Mouse (Mus musculus): Measurements from ENCODE around the gene Golt1a. TPM values are rescaled to one million over a fixed set of nuclear protein-coding genes. Genes with fewer than 3 reads are reported as not detected.

The Golt1a gene
- total and polyA plus RNA-seq, 3 experiments: not detected

DNA sequence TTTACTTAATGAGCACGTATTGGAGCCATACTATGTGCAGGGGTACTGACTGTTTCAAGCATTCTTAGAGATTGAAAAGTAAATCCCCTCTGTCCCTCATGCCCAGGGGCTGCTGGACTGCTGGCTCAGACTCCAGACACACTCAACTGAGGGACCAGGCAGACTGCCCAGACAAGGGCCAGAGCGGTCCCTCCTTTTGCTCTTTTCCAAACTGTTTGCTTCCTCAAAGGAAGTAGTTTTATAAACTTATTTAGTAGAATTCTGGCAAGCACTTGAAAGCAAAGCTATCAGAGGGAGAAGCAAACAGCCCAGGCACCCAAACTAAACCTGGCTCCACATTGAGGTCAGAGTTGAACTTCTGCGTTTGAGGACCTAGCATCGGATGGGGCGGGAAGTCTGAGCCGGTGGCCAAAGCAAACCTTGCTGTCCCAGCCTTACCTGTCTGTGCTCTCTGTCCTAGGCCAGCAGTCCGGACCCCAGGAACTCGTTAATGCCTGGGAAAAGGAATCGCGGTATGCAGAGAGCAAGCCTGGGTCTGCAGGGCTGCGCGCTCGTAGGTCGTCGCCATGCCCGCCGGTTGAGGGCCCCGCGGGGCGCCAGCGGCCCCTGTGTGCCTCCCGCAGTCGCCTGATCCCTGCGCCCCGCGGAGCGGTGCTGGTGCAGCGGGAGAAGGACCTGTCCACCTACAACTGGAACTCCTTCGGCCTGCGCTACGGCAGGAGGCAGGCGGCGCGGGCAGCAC, 19.5 kb downstream of the Golt1a start:
- in situ Hi-C loops (cut with MboI; ENCODE audit: low pct_ligation_motif_present, low pct_unique_long_range_greater_than_20kb, low sequenced_read_pairs) (loop anchor here (10.0 kb wide), 1 partner anchor 276 kb away; no protein-coding TSS in a partner anchor), dilution Hi-C loops (cut with MboI; ENCODE audit: extremely low pct_ligation_motif_present, extremely low pct_unique_long_range_greater_than_20kb, low sequenced_read_pairs) (no loop called here)
- Histone ChIP-seq H3K9ac (ENCODE audit: insufficient read depth, low read depth) (no peak overlapping the region), H3K4me1 (ENCODE audit: control insufficient read depth in 1 of 2, insufficient read depth in 2 of 2) (no peaks in the 10 kb centered on the region), H3K4me3 (replicated peaks in 1 of 3; ENCODE audit: low read depth in 2 of 3, low read length in 2 of 3, poor library complexity in 1 of 3) (no peak overlapping the region), H3K79me2 (replicated peaks; ENCODE audit: control insufficient read depth, extremely low read depth, insufficient read depth, poor library complexity, severe bottlenecking) (no peaks in the 10 kb centered on the region), H3K4me2 (ENCODE audit: insufficient read depth, low read depth, poor library complexity, severe bottlenecking) (no peak overlapping the region), H3K36me3 (replicated peaks in 1 of 2; ENCODE audit: control insufficient read depth in 1 of 2, insufficient read depth in 1 of 2, low read length in 1 of 2) (no peaks in the 10 kb centered on the region), H3K27ac (ENCODE audit: insufficient read depth, low read depth) (no peak overlapping the region), H3K27me3 (replicated peaks) (peaks cover 75% of the 10 kb centered on the region), H3K9me3 (replicated peaks; ENCODE audit: low read length) (peaks cover 6% of the 10 kb centered on the region)
- TF ChIP-seq MEF2A (IDR thresholded peaks at IDR 0.05; ENCODE audit: borderline replicate concordance, low read depth, low read length) (no peak), MAX (IDR thresholded peaks at IDR 0.05; ENCODE audit: low read length) (no peak), TCF12 (IDR thresholded peaks at IDR 0.05; ENCODE audit: low read depth, low read length) (no peak), BHLHE40 (IDR thresholded peaks at IDR 0.05; ENCODE audit: low read depth, low read length) (no peak), RCOR1 (conservative IDR thresholded peaks at IDR 0.05; ENCODE audit: low read depth, low read length) (no peak), SMC3 (IDR thresholded peaks at IDR 0.05; ENCODE audit: low read depth, low read length) (no peak), ZKSCAN1 (IDR thresholded peaks at IDR 0.05; ENCODE audit: borderline replicate concordance, low read depth, low read length) (no peak), ZC3H11A (IDR thresholded peaks at IDR 0.05; ENCODE audit: low read depth, low read length) (no peak), MAZ (IDR thresholded peaks at IDR 0.05; ENCODE audit: low read depth, low read length) (no peak)
- DNase-seq (ENCODE audit: extremely low read depth): no peak

DNA sequence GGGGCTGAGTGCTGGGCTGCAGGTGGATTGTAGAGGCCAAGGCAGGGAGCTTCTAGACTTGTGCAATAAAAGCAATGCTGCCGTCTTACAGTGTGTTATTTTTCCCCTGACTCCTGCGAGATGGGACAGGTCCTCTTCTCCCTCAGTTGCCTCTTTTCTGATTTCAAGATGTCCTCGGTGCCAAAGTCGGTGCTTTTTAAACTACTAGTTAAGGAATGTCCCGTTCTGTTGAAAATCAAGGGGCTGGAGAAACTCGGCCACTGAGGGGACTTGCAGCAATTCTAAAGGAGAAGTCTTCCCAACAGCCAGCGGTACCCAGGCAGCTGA, 20.0 kb downstream of the Golt1a start:
- H3K4me1 ChIP-seq (ENCODE audit: control insufficient read depth in 1 of 2, insufficient read depth in 2 of 2): no peaks in the 10 kb centered on the region
- peaks cover 77% of the 10 kb centered on the region for H3K27me3 ChIP-seq (replicated peaks)
- no peak overlapping the region for H3K9ac ChIP-seq (ENCODE audit: insufficient read depth, low read depth)
- no peak for TF ChIP-seq EP300 (IDR thresholded peaks at IDR 0.05; ENCODE audit: low read length)
- no peak for TF ChIP-seq MAFK (IDR thresholded peaks at IDR 0.05; ENCODE audit: insufficient replicate concordance, low read length)
- no peak for TF ChIP-seq ZNF384 (IDR thresholded peaks at IDR 0.05; ENCODE audit: low read depth, low read length)
- TF ChIP-seq ZMIZ1 (IDR thresholded peaks at IDR 0.05; ENCODE audit: low read depth, low read length): no peak
- no peak for TF ChIP-seq NRF1 (IDR thresholded peaks at IDR 0.05; ENCODE audit: low read depth, low read length)
- no peak for TF ChIP-seq POLR2AphosphoS2 (IDR thresholded peaks at IDR 0.05; ENCODE audit: low read depth, low read length)
- no peak for TF ChIP-seq IRF4 (IDR thresholded peaks at IDR 0.05; ENCODE audit: low read depth, low read length)
- no peak overlapping the region for H3K4me2 ChIP-seq (ENCODE audit: insufficient read depth, low read depth, poor library complexity, severe bottlenecking)
- H3K79me2 ChIP-seq (replicated peaks; ENCODE audit: control insufficient read depth, extremely low read depth, insufficient read depth, poor library complexity, severe bottlenecking): no peaks in the 10 kb centered on the region
- H3K27ac ChIP-seq (ENCODE audit: insufficient read depth, low read depth): no peak overlapping the region
- in situ Hi-C loops (cut with MboI; ENCODE audit: low pct_ligation_motif_present, low pct_unique_long_range_greater_than_20kb, low sequenced_read_pairs): loop anchor here (10.0 kb wide), 1 partner anchor 275 kb away; no protein-coding TSS in a partner anchor
- DNase-seq (ENCODE audit: extremely low read depth): no peak
- no peak overlapping the region for H3K4me3 ChIP-seq (replicated peaks in 1 of 3; ENCODE audit: low read depth in 2 of 3, low read length in 2 of 3, poor library complexity in 1 of 3)
- dilution Hi-C loops (cut with MboI; ENCODE audit: extremely low pct_ligation_motif_present, extremely low pct_unique_long_range_greater_than_20kb, low sequenced_read_pairs): no loop called here
- no peaks in the 10 kb centered on the region for H3K36me3 ChIP-seq (replicated peaks in 1 of 2; ENCODE audit: control insufficient read depth in 1 of 2, insufficient read depth in 1 of 2, low read length in 1 of 2)
- peaks cover 6% of the 10 kb centered on the region for H3K9me3 ChIP-seq (replicated peaks; ENCODE audit: low read length)
